Mouse (Mus musculus) limb, embryonic 12.5 days (tissue): ENCODE measurements around the gene Mrpl39. TPM values are rescaled to one million over a fixed set of nuclear protein-coding genes. Genes with fewer than 3 reads are reported as not detected.

Experiments used
- ATAC-seq: fragments of 200-750 bp; cut with Nextera tagmentation; 2 replicates; pipeline ENCODE4 v1.8.0; 2017; ENCODE audit warnings: low read depth, moderate TSS enrichment; ENCODE audit not compliant: insufficient number of reproducible peaks, insufficient read depth, low FRiP score, low TSS enrichment
- H3K27ac ChIP-seq: fragments of 300-500 bp; sonication (generic); 2 replicates; pipeline ENCODE4 v1.5.1; 2016; ENCODE audit warnings: mild to moderate bottlenecking, moderate library complexity
- H3K27me3 ChIP-seq: fragments of 300-500 bp; sonication (generic); 2 replicates; pipeline ENCODE4 v1.6.1; 2016; ENCODE audit warnings: mild to moderate bottlenecking, moderate library complexity
- H3K36me3 ChIP-seq: fragments of 300-500 bp; sonication (generic); 2 replicates; pipeline ENCODE4 v1.6.1; 2016; ENCODE audit warnings: mild to moderate bottlenecking, moderate library complexity
- H3K4me1 ChIP-seq: fragments of 300-500 bp; sonication (generic); replicated peaks from 2 replicates; pipeline ENCODE4 v1.6.1; 2016
- H3K4me2 ChIP-seq: fragments of 300-500 bp; sonication (generic); 2 replicates; pipeline ENCODE4 v1.6.1; 2016; ENCODE audit warnings: mild to moderate bottlenecking, moderate library complexity
- H3K4me3 ChIP-seq: fragments of 300-500 bp; sonication (generic); replicated peaks from 2 replicates; pipeline ENCODE4 v1.5.1; 2016; ENCODE audit warnings: mild to moderate bottlenecking
- H3K9ac ChIP-seq: fragments of 300-500 bp; sonication (generic); replicated peaks from 2 replicates; pipeline ENCODE4 v1.6.1; 2016; ENCODE audit warnings: mild to moderate bottlenecking, moderate library complexity
- H3K9me3 ChIP-seq: fragments of 300-500 bp; sonication (generic); 2 replicates; pipeline ENCODE4 v1.6.1; 2016; ENCODE audit warnings: mild to moderate bottlenecking, moderate library complexity
- WGBS: fragments of 180-500 bp; shearing (Covaris S2); methylation state at CpG from one replicate; pipeline ENCODE4 v1.1.7; 2016; 5-methylcytosine and 5-hydroxymethylcytosine counted together
- polyA plus RNA-seq: library from polyadenylated mRNA; unstranded; fragments of >200 nt; fragmentation: Nextera tagmentation; extraction: Ambion mirVana; gene quantifications from 2 replicates; pipeline ENCODE4 v1.2.1, GENCODE M21; 2016

The Mrpl39 gene
- polyA plus RNA-seq: 45.2 and 46.2 TPM in 2 replicates

DNA sequence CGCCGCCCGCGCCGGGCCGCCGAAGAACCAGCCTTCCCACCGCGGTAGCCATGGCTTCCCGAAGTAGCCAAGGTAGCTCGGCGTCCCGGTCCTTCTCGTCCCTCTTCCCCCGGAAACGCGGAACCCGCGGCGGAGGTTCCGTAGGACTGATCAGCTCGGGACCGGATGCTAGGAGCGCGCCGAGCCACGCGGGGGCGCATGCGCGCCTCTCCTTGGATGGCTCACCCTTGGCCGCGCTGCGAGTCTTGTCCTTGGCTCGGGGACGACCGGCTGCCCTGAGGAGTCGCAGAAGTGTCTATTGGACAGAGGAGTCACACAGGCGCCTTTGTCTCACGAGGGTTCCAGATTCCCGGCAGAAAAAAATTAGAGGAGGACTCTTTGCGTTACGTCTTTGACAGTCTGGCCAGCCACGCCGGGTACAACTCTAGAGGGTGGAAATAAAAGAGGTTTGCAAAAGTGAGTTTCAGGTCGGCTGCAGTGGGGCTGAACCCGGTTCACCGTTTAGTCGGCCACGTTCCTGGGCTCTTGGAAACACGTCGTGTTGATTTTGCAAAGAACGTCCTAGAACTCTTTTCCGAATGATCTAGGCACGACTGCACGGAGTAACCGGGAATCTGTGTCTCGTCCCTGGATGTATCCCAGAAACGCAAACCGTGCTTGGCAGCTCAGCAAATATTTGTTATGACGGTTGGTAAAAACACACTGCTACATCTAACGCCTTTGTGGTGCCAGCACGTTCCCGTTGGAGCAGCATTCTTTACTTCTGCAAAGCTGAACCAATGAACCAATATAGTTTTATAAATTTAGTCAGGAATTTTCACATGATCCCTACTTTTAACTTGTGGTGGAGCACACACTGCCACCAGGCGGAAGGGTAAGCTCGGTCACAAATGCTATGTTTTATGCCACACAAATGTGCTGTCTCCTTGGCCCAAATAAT, at the start of gene Mrpl39:
TSS of gene Mrpl39 (minus strand) at position 577 of the 940 bp plus-strand sequence.
- Histone ChIP-seq H3K9me3 (no peaks in the 10 kb centered on the region), H3K4me2 (peak within 1 kb of the TSS; percentile 73), H3K27ac (peak within 1 kb of the TSS; percentile 41; the same call in 1 of the 2 replicates), H3K36me3 (peaks cover 19% of the 10 kb centered on the region), H3K4me1 (peaks cover 7% of the 10 kb centered on the region), H3K27me3 (no peaks in the 10 kb centered on the region), H3K4me3 (peak within 1 kb of the TSS; percentile 74), H3K9ac (peak within 1 kb of the TSS; percentile 80)
- peak; percentile 99 for ATAC-seq
- 2% methylated on average over 66 of the region's 66 CpGs for WGBS

DNA sequence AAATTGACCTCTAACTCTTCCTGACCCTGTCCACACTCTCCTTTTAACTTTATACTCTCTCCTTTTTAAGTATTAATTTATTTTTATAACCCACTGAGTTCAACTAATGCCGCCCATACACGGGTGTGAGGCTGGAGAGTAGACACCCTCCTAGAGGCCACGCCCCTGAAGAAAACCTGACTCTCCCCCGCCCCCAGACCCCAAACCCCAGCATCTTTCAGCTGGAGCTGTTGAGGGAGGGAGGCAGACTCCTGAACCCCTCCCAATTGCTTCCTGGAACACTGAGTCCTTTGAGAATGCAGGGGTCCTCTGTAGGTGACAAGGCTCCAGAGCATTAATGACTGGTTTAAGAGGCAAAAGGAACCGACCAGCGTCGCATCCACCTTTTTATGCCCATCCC, 49.4 kb upstream of the Mrpl39 start:
- no peaks in the 10 kb centered on the region for H3K36me3 ChIP-seq
- no peaks in the 10 kb centered on the region for H3K27me3 ChIP-seq
- H3K9me3 ChIP-seq: no peaks in the 10 kb centered on the region
- no peaks in the 10 kb centered on the region for H3K4me1 ChIP-seq
- ATAC-seq: no peak
- H3K4me3 ChIP-seq: no peak overlapping the region
- WGBS: 22% methylated on average over 7 of the region's 7 CpGs
- H3K4me2 ChIP-seq: no peak overlapping the region
- H3K9ac ChIP-seq: no peak overlapping the region
- no peak overlapping the region for H3K27ac ChIP-seq

DNA sequence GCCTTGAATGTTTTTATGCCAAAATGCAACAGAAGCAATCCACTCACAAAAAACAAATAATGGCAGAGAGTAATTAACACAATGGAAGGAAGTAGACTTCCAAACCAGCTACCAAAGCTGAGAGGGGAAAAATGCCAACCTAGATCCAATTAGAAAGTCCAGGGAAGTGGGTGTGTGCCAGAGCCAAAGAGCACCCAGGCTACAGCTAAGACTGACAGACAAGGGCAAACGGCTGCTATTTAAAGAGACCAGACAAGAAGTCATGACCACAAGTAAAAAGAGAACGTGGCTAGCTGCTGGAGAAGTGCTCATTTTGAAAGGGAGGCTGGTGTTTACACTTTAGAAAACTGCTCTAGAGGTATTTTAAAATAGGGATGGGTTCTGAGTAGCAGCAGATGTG, 47.7 kb upstream of the Mrpl39 start:
- H3K27me3 ChIP-seq: no peaks in the 10 kb centered on the region
- H3K9me3 ChIP-seq: peaks cover 5% of the 10 kb centered on the region; the same call in 1 of the 2 replicates
- no peaks in the 10 kb centered on the region for H3K36me3 ChIP-seq
- H3K4me2 ChIP-seq: no peak overlapping the region
- WGBS: 54% methylated on average over 2 of the region's 2 CpGs
- no peak for ATAC-seq
- H3K27ac ChIP-seq: no peak overlapping the region
- no peaks in the 10 kb centered on the region for H3K4me1 ChIP-seq
- H3K9ac ChIP-seq: no peak overlapping the region
- H3K4me3 ChIP-seq: no peak overlapping the region

DNA sequence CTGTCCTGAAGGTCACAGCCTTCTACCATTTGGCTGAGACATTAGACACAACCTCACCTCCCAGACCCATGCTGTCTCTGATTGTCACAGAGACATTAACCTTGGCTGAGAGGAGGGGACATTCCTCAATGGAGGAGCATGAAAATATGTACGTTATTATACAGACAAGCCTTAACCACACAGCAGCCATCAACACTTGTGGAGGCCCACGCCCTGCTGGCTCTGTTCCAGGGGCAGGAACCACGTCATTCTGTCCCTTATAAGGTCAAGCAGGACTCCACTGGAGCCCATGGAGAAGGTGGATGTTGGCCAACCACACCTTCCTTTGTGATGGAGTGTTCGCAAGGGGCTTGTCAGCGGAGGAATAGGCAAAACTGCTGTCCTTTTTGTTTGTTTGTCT, 44.2 kb upstream of the Mrpl39 start:
- ATAC-seq: no peak
- H3K27me3 ChIP-seq: peaks cover 19% of the 10 kb centered on the region
- no peak overlapping the region for H3K27ac ChIP-seq
- H3K4me1 ChIP-seq: peaks cover 2% of the 10 kb centered on the region; the same call in 1 of the 2 replicates
- H3K9me3 ChIP-seq: peaks cover 5% of the 10 kb centered on the region; the same call in 1 of the 2 replicates
- no peak overlapping the region for H3K4me3 ChIP-seq
- H3K4me2 ChIP-seq: no peak overlapping the region
- no peaks in the 10 kb centered on the region for H3K36me3 ChIP-seq
- WGBS: 87% methylated on average over 5 of the region's 5 CpGs
- no peak overlapping the region for H3K9ac ChIP-seq

DNA sequence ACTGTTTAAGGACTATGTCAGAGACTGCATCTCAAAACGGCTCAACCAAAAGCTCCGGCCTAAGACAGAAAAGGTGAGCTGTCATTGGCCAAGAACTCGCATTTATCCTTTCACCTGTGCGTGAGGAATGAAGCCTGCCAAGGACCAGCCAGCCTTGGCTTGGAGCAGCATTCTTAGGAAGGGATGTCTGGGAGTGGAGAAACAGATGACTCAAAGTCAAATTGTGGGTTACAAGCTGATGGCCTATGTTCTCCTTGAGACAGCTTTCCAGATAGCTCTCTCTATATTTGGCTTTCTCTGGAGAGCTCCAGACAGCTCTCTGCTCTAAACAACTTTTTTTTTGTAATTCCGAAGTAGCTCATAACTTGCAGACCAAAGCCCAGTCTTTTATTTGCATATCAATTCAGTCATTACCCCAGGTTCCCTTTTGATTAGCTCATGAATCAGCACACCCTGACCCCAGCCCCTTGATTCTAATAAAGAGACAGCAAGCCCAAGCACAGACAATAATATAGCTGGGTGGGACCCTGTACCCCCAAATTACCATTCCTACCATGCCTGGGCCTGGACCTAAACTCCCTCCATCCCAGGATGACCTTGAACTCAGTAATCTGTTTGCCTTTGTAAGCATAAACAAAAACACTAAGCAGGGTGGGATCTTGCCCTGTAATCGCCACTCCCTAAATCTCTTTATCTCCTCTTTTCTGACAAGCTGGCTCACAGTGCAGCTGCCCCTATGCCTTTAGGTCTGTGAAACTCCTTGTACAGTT, 43.5 kb upstream of the Mrpl39 start:
- Histone ChIP-seq H3K27me3 (peaks cover 25% of the 10 kb centered on the region), H3K9ac (no peak overlapping the region), H3K4me3 (no peak overlapping the region), H3K4me1 (peaks cover 2% of the 10 kb centered on the region; the same call in 1 of the 2 replicates), H3K27ac (no peak overlapping the region), H3K4me2 (no peak overlapping the region), H3K36me3 (no peaks in the 10 kb centered on the region), H3K9me3 (peaks cover 5% of the 10 kb centered on the region; the same call in 1 of the 2 replicates)
- 87% methylated on average over 6 of the region's 6 CpGs for WGBS
- no peak for ATAC-seq

DNA sequence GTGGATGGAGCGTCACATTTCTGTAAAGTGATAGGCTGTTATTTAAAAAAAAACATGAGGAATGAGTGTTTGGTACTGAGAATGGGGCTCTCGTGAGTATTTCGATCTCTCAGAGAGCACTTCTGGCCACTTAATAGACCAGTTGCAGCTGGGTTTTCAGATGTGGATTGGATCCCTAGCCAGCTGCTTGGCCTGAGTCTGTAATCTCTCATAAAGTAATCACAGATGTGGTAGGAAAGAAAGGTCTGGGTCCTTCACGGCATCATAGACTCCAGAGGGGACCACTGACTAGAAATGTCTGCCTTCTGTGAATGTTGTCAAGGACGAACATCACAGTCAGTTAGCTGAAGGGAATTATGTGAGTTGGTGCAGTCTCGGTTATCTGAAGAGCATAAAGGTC, 42.9 kb upstream of the Mrpl39 start:
- Histone ChIP-seq H3K36me3 (no peaks in the 10 kb centered on the region), H3K4me1 (peaks cover 5% of the 10 kb centered on the region), H3K9ac (no peak overlapping the region), H3K9me3 (peaks cover 5% of the 10 kb centered on the region; the same call in 1 of the 2 replicates), H3K27ac (no peak overlapping the region), H3K4me2 (no peak overlapping the region), H3K27me3 (peaks cover 30% of the 10 kb centered on the region), H3K4me3 (no peak overlapping the region)
- ATAC-seq: no peak
- WGBS: 66% methylated on average over 6 of the region's 6 CpGs

DNA sequence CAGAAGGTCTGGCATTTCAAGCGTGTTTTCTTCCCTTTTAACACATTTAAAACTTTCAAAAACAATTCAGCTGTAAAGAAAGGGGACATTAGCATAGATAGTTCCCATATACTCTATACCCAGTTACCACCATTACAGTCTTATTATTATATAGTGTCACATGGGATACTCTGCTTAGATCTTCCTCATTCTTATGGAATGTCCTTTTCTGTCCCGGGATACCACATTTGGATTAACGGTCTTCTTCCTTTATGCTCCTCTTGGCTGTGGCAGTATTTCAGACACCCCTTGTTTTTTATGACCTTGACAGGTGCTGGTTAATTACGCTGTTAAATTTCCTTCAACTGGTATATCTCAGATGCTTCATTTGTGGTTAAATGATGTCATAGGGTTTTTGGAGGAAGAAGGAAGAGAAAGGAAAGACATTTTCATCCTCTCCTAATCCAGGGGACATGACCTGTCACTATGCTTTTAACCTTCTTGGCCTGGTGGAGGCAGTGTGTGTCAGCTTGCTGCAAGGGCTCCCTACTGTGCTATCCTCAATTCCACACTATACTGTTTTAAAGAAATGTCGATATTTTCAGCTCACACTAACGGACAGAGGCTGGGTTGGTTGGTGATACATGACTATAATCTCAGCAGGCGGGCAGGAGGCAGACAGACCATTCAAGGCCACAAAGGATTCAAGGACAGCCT, 40.7 kb upstream of the Mrpl39 start:
- Histone ChIP-seq H3K4me1 (peaks cover 9% of the 10 kb centered on the region), H3K9me3 (peaks cover 5% of the 10 kb centered on the region; the same call in 1 of the 2 replicates), H3K4me2 (no peak overlapping the region), H3K27me3 (peaks cover 41% of the 10 kb centered on the region), H3K27ac (no peak overlapping the region), H3K36me3 (no peaks in the 10 kb centered on the region), H3K4me3 (no peak overlapping the region), H3K9ac (no peak overlapping the region)
- no peak for ATAC-seq
- WGBS: 56% methylated on average over 7 of the region's 7 CpGs

DNA sequence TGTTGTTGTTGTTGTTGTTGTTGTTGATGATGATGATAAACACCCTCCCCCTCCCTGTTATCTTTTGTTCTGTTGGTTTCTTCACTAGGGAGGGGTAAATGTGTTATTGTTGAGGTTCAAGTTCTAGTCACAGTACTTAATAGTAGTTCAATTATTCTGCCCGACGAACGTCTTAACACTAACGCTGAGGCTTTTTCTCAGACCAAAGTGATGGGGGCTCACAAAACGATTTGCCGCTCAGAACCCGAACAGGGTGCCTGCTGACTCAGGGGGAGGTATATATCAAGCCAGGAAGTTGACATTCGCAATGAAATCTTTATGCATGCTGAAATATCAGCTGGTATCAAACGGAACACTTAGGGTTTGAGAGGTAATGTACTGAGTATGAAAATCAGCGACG, 39.8 kb upstream of the Mrpl39 start:
- Histone ChIP-seq H3K36me3 (no peaks in the 10 kb centered on the region), H3K9ac (no peak overlapping the region), H3K4me1 (peaks cover 9% of the 10 kb centered on the region), H3K27ac (no peak overlapping the region), H3K4me2 (peak overlapping the region; percentile 98), H3K27me3 (peaks cover 42% of the 10 kb centered on the region), H3K4me3 (peak overlapping the region; percentile 65), H3K9me3 (peaks cover 5% of the 10 kb centered on the region; the same call in 1 of the 2 replicates)
- 37% methylated on average over 11 of the region's 11 CpGs for WGBS
- ATAC-seq: no peak

DNA sequence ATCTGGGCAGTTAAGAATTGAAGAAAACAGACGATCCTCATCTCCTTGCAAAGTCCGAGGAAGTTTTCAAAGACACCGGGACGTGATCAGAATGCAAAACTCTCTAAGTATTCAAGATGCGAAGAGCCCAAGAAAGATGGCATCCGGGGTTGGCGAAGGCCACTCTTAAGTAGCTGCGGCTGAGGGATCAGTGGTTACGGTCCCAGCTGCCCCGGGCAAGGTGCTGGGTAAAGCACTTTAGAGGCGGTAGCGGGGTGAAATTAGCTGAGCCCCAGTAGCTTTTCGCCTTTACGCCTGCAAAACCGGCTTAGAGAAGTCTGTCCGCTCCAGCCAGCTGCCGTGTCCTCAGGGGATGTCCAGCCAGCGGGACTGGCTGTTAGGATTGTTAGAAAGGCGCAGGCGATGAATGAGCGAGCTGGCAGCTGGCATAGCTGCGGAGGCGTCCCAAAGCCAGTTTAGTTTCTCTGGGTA, 39.3 kb upstream of the Mrpl39 start:
- no peak for ATAC-seq
- peaks cover 9% of the 10 kb centered on the region for H3K4me1 ChIP-seq
- H3K27ac ChIP-seq: no peak overlapping the region
- H3K4me2 ChIP-seq: peak overlapping the region; percentile 98
- H3K9me3 ChIP-seq: peaks cover 5% of the 10 kb centered on the region; the same call in 1 of the 2 replicates
- no peaks in the 10 kb centered on the region for H3K36me3 ChIP-seq
- peak overlapping the region; percentile 70 for H3K9ac ChIP-seq
- WGBS: under 1% methylated on average over 23 of the region's 23 CpGs
- H3K4me3 ChIP-seq: peak overlapping the region; percentile 65
- H3K27me3 ChIP-seq: peaks cover 42% of the 10 kb centered on the region

DNA sequence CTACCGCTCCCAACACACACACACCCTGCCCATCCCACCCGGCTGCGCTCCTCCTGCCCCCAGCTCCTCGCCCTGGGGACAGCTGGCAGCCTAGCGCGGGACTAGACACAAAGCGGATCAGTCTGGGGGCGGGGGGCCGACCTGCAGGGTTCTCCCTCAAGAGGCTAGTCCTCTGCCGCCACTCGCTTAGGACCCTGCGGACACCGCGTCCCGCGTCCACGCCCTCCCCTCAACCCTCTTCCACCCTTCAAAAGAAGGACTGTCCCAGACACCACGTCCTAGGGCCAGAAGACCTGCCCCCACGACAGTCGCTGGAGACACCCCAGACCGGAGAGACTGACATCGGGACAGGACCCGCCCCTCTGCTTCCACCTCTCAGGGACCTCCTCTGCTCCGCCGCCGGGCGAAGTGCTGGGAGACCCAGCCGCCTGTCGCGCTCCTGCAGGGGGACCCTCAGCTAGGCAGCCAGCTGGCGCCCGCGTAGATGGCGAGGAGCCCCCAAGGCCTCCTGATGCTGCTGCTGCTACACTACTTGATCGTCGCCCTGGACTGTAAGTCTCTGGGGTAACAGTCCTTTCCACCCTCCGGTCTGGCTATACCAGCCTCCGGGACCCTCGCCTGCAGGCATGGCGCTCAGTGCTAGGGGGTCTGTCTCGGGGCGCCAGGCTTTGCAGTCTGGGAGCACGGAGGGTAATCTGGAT, 38.6 kb upstream of the Mrpl39 start, which contains the start of gene Jam2:
TSS of gene Jam2 (plus strand) at position 121 of the 701 bp plus-strand sequence.
- peaks cover 42% of the 10 kb centered on the region for H3K27me3 ChIP-seq
- H3K36me3 ChIP-seq: no peaks in the 10 kb centered on the region
- H3K4me3 ChIP-seq: peak within 1 kb of the TSS; percentile 65
- H3K27ac ChIP-seq: no peak within 1 kb of the TSS
- under 1% methylated on average over 43 of the region's 43 CpGs for WGBS
- peaks cover 9% of the 10 kb centered on the region for H3K4me1 ChIP-seq
- peak within 1 kb of the TSS; percentile 98 for H3K4me2 ChIP-seq
- peak; percentile 81 for ATAC-seq
- no peaks in the 10 kb centered on the region for H3K9me3 ChIP-seq
- H3K9ac ChIP-seq: peak within 1 kb of the TSS; percentile 70
